Mouse (Mus musculus): ENCODE data around the gene Ccnt2.

DNA sequence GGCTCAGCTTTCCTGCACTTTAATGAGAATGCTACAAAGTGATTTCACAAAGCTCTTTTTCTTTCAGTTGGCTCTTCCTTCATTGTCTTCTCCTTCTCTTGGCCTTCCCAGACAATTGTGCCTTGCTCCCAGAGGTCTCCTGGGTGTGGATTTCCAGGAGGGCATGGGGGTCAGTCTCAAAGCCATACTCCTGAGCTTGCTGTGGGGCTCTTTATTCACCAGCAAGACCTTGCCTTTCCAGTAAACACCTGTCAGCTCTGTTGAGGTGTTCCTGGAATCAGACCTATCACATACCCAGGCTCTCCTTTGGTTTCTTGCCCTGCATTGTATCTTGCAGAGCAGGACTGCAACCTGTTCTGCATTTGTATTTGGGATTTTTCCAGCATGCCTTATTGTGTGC is 9.9 kb downstream of the Ccnt2 start:
- TF ChIP-seq POLR2A (IDR thresholded peaks at IDR 0.05; ENCODE audit: extremely low read depth, insufficient read depth, low read length) (no peak), CTCF (IDR thresholded peaks at IDR 0.05; ENCODE audit: low read depth, low read length) (no peak)

Measured in liver, adult 2 months (tissue).